Mouse (Mus musculus) hindbrain, postnatal 0 days (tissue): ENCODE results near the gene Rab19. TPM values are rescaled to one million over a fixed set of nuclear protein-coding genes. Genes with fewer than 3 reads are reported as not detected.
"Not testable (repeated sequence)": the region's sequence is repeated elsewhere in the genome, so short reads cannot be mapped to it uniquely, and the experiment has no call there.

Experiments
- ATAC-seq: fragments of 200-750 bp; cut with Nextera tagmentation; 2 replicates; pipeline ENCODE4 v1.8.0; 2017; ENCODE audit warnings: mild to moderate bottlenecking, moderate TSS enrichment, moderate library complexity
- DNase-seq: peaks from one replicate; pipeline ENCODE4 v3.0.0-alpha.2; 2015; ENCODE audit warnings: low spot score
- H3K27ac ChIP-seq: fragments of 300-500 bp; sonication (generic); 2 replicates; pipeline ENCODE4 v1.5.1; 2014; ENCODE audit warnings: mild to moderate bottlenecking
- H3K27me3 ChIP-seq: fragments of 300-500 bp; sonication (generic); 2 replicates; pipeline ENCODE4 v1.6.1; 2014; ENCODE audit warnings: low read length, mixed read lengths; ENCODE audit not compliant: insufficient read depth
- H3K36me3 ChIP-seq: fragments of 300-500 bp; sonication (generic); 2 replicates; pipeline ENCODE4 v1.6.1; 2014; ENCODE audit warnings: low read length, mixed read lengths; ENCODE audit not compliant: insufficient read depth
- H3K4me1 ChIP-seq: fragments of 300-500 bp; sonication (generic); 2 replicates; pipeline ENCODE4 v1.6.1; 2014; ENCODE audit warnings: antibody characterized with exemption, low read length, mixed read lengths; ENCODE audit not compliant: insufficient read depth
- H3K4me2 ChIP-seq: fragments of 300-500 bp; sonication (generic); 2 replicates; pipeline ENCODE4 v1.6.1; 2014; ENCODE audit warnings: low read depth, mild to moderate bottlenecking, low read length, moderate library complexity, mixed read lengths
- H3K4me3 ChIP-seq: fragments of 300-500 bp; sonication (generic); 2 replicates; pipeline ENCODE4 v1.5.1; 2014; ENCODE audit warnings: low read length
- H3K9ac ChIP-seq: fragments of 300-500 bp; sonication (generic); replicated peaks from 2 replicates; pipeline ENCODE4 v1.6.1; 2014; ENCODE audit warnings: mild to moderate bottlenecking, low read length, moderate library complexity, mixed read lengths
- H3K9me3 ChIP-seq: fragments of 300-500 bp; sonication (generic); 2 replicates; pipeline ENCODE4 v1.6.1; 2016; ENCODE audit warnings: low read length, mixed read lengths
- CTCF ChIP-seq: IDR thresholded peaks from 2 replicates; pipeline ENCODE4 v1.5.1; 2016; ENCODE audit warnings: antibody characterized with exemption, control low read depth, low read depth
- WGBS: fragments of 180-500 bp; shearing (Covaris S2); extraction: QIAGEN DNeasy Blood & Tissue Kit; methylation state at CpG from one replicate; pipeline ENCODE4 v1.1.7; 2014; 5-methylcytosine and 5-hydroxymethylcytosine counted together
- polyA plus RNA-seq: library from polyadenylated mRNA; unstranded; fragments of >200 nt; fragmentation: Nextera tagmentation; extraction: Ambion mirVana; gene quantifications from 2 replicates; pipeline ENCODE4 v1.2.1, GENCODE M21; 2015
- total RNA-seq: library from RNA; depleted of rRNA; stranded (reverse); fragments of >200 nt; gene quantifications from 2 replicates; pipeline ENCODE4 v1.2.3, GENCODE M21; 2014

The Rab19 gene
- total and polyA plus RNA-seq, 2 experiments from 2014 or later: 0.33 to 0.47 TPM

DNA sequence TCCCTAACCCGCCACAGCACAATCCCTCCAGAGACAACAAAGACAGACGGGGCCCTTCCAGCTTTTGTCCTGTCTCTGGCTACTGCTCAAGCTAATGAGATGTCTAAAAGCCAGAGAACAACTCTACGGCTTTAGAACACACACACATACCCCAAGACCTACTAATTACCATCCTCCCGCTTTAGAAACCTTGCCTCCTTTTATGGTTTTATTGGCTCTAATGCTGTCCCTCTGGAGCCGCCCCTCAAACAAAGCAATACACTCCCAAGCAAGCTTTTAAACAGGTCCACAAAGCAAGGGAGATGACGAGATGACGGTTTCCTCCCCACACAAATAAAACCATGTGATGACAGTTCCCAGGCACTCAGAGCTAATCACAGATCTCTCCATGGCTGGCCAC, 35.5 kb upstream of the Rab19 start:
- H3K4me2 ChIP-seq: no peak overlapping the region
- no peak overlapping the region for H3K4me3 ChIP-seq
- no peaks in the 10 kb centered on the region for H3K27me3 ChIP-seq
- H3K9me3 ChIP-seq: no peaks in the 10 kb centered on the region
- no peak for DNase-seq
- no peak overlapping the region for H3K27ac ChIP-seq
- ATAC-seq: no peak
- no peaks in the 10 kb centered on the region for H3K4me1 ChIP-seq
- TF ChIP-seq CTCF: no peak
- H3K9ac ChIP-seq: no peak overlapping the region
- 43% methylated on average over 7 of the region's 7 CpGs for WGBS
- H3K36me3 ChIP-seq: peaks cover 31% of the 10 kb centered on the region

DNA sequence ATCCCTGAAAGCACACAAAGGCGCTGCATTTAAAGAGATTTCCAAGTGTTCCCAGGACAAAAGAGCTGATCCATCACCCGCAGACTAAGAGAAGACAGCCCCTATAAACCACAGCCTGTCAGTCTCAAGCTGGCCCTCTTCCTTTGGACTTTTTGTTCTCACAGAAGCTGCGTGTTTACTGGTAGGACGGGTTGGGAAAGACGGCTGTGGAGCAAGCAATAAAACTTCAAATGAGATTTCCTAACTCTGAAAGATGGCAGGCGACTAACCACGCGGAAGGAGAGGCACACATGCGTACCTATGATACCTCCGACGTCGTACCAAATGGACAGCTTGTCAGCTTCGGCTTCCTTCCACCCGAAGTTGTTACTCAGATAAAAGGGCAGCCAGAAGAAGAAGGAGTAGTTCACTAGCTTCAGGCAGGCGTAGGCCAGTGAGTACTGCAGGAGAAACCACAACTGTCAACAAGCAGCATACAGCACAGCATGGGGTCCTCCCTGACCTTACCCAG, 33.9 kb upstream of the Rab19 start:
- no peaks in the 10 kb centered on the region for H3K27me3 ChIP-seq
- no peaks in the 10 kb centered on the region for H3K4me1 ChIP-seq
- H3K36me3 ChIP-seq: peaks cover 34% of the 10 kb centered on the region
- WGBS: 24% methylated on average over 15 of the region's 15 CpGs
- DNase-seq (peak; percentile 40), ATAC-seq (no peak; the same call in 1 of the 2 replicates)
- no peaks in the 10 kb centered on the region for H3K9me3 ChIP-seq
- peak overlapping the region; percentile 42 for H3K27ac ChIP-seq
- H3K9ac ChIP-seq: no peak overlapping the region
- no peak overlapping the region for H3K4me3 ChIP-seq
- no peak for TF ChIP-seq CTCF
- H3K4me2 ChIP-seq: no peak overlapping the region

DNA sequence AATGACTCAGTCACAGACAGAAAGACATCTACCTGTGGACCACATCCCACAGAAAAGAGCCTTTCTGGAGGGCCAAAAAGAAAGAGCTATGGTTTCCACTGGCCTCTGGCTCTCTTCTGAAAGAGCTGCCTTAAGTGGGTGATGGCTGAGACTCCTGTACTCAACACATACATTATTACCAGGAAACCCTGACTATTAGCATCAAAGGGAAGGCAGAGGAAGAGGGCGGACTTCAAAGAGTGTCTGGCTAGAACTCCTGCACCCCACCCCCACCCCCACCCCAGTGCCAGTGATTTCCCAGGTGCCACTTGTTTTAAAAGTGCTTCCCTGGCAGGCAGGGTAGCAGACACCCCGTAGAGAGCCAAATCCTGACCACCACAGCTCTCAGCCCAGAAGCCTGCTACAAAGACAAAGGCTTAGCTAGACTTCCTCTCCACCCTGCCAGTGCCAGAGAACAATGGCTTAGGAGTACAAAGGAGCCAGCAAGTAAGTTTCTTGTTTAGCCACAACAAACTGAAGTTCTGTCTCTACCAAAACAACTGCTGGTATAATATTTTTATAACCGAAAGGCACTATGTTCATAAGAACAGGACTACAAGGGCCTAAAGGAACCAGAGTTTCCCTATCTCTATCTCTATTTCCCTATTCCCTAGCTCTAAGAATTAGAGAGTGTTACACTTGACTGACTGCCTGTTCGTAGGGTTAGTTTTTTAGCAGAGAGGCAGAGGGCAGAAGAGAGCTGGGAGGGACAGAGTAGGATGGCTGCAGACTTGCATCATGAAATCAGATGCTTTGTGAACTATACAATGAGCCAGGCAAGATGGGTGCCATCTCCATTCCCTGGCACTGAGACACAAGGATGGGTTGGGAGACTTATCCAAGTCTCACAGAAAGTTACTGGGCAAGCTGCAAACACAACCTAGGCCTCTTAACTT, 32.8 kb upstream of the Rab19 start:
- Histone ChIP-seq H3K27me3 (no peaks in the 10 kb centered on the region), H3K4me3 (no peak overlapping the region), H3K9me3 (no peaks in the 10 kb centered on the region), H3K27ac (peak overlapping the region; percentile 42; the same call in 1 of the 2 replicates), H3K9ac (no peak overlapping the region), H3K4me2 (no peak overlapping the region), H3K4me1 (no peaks in the 10 kb centered on the region), H3K36me3 (peaks cover 31% of the 10 kb centered on the region)
- ATAC-seq (no peak), DNase-seq (no peak)
- TF ChIP-seq CTCF: peak; percentile 35; the same call in 1 of the 2 replicates
- 29% methylated on average over 4 of the region's 4 CpGs for WGBS

DNA sequence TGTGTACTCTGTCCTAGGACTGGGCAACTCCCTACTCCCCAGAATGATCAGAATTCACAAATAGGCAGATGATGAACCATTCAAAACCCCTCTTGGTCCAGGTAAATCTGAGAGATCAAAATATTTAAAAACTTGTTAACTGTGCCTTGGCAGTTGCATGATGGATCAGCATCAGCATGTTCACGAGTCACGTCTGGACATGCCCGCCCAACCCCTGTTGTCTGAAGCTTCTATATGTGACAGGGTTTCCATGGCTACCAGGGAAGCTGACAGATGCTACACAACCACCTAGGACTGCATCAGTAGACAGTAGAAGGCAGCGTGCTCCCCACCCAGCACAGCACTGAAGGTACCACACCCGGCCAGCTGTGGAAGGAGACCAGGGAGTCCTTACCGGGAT, 32.0 kb upstream of the Rab19 start:
- no peak for DNase-seq
- Histone ChIP-seq H3K9ac (no peak overlapping the region), H3K36me3 (peaks cover 27% of the 10 kb centered on the region; the same call in 1 of the 2 replicates), H3K4me1 (no peaks in the 10 kb centered on the region), H3K27me3 (no peaks in the 10 kb centered on the region), H3K9me3 (no peaks in the 10 kb centered on the region), H3K4me2 (no peak overlapping the region), H3K4me3 (no peak overlapping the region), H3K27ac (no peak overlapping the region)
- ATAC-seq: no peak
- WGBS: 43% methylated on average over 6 of the region's 6 CpGs
- no peak for TF ChIP-seq CTCF

DNA sequence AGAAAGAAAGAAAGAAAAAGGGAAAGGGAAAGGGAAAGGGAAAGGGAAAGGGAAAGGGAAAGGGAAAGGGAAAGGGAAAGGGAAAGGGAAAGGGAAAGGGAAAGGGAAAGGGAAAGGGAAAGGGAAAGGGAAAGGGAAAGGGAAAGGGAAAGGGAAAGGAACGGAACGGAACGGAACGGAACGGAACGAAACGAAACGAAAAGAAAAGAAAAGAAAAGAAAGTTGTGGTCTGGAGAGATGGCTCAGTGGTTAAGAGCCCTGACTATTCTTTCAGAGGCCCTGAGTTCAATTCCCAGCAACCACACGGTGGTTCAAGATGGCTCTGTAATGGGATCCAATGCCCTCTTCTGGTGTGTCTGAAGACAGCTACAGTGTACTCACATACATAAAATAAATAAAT, 21.8 kb upstream of the Rab19 start:
- peaks cover 35% of the 10 kb centered on the region for H3K36me3 ChIP-seq
- H3K27me3 ChIP-seq, H3K9me3 ChIP-seq, ATAC-seq, H3K4me3 ChIP-seq, H3K4me2 ChIP-seq, DNase-seq, H3K9ac ChIP-seq, H3K27ac ChIP-seq, H3K4me1 ChIP-seq: not testable (repeated sequence)
- 93% methylated on average over 9 of the region's 9 CpGs for WGBS

DNA sequence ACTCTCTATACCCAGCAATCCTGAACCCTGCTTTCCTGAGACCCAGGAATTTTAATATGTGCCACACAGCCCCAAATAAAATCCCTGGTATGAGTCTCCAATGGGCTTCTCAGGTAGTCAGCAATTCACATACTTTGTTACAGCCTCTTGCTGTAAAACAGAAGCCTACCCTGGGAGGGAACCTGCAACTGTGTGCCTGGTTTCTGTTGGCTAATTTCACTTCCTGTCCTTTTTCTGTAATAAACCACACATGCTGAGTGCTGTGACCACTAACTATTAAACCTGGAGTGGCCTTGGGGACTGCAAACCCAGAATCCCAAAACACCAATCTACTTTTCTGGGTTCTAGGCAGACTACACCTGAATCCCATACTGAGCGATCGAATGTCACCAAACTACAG, 18.3 kb upstream of the Rab19 start:
- no peak overlapping the region for H3K4me3 ChIP-seq

DNA sequence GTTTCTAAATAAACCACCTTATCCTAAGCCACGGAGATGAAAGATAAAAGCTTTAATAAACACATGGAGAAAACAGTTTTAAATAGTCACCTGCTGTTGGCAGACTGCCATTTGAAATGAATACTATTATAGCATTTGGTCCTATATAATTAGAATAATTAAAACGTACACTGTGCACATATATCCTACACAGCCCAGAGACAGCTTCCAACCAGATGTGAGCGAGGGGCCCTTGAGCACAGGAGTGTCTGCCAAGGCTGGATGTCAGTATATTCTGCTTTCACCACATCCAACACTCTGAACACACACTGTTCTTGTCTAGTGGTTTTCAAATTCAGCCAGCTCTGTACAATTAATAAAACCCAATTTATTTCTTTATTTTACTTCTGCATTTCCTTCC, 11.3 kb upstream of the Rab19 start:
- no peak for TF ChIP-seq CTCF
- ATAC-seq (no peak), DNase-seq (no peak)
- no peaks in the 10 kb centered on the region for H3K4me1 ChIP-seq
- WGBS: 73% methylated on average over 3 of the region's 3 CpGs
- H3K9ac ChIP-seq: no peak overlapping the region
- no peaks in the 10 kb centered on the region for H3K27me3 ChIP-seq
- no peak overlapping the region for H3K4me3 ChIP-seq
- no peaks in the 10 kb centered on the region for H3K9me3 ChIP-seq
- H3K4me2 ChIP-seq: no peak overlapping the region
- peaks cover 4% of the 10 kb centered on the region for H3K36me3 ChIP-seq
- no peak overlapping the region for H3K27ac ChIP-seq

More for the DNA sequence above, 18.3 kb upstream of the Rab19 start:
- DNase-seq (no peak), ATAC-seq (no peak)
- 94% methylated on average over 2 of the region's 2 CpGs for WGBS
- Histone ChIP-seq H3K27ac (no peak overlapping the region), H3K27me3 (no peaks in the 10 kb centered on the region), H3K36me3 (peaks cover 10% of the 10 kb centered on the region), H3K4me1 (no peaks in the 10 kb centered on the region), H3K9me3 (no peaks in the 10 kb centered on the region), H3K4me2 (no peak overlapping the region), H3K9ac (no peak overlapping the region)
- TF ChIP-seq CTCF: no peak
